Mouse (Mus musculus): ENCODE measurements around the gene Myo5c.

The Myo5c gene

GRCm38 (mm10) chr9:75280814-75281213 is 49.0 kb downstream of the Myo5c start:
- DNase-seq (ENCODE audit: low spot score), result peak; percentile 67

- DNase-seq (ENCODE audit: low spot score), result no peak
Observed at GRCm38 (mm10) chr9:75282179-75282578, 50.4 kb downstream of the Myo5c start.

GRCm38 (mm10) chr9:75282830-75283229 is 51.0 kb downstream of the Myo5c start:
- peak; percentile 80 for DNase-seq (ENCODE audit: low spot score)

- no peak for DNase-seq (ENCODE audit: low spot score)
Observed at GRCm38 (mm10) chr9:75283636-75284035, 51.8 kb downstream of the Myo5c start.

GRCm38 (mm10) chr9:75285363-75285762 is 53.5 kb downstream of the Myo5c start:
- DNase-seq (ENCODE audit: low spot score), result no peak

GRCm38 (mm10) chr9:75287636-75288035 is 55.8 kb downstream of the Myo5c start:
- no peak for DNase-seq (ENCODE audit: low spot score)

- no peak for DNase-seq (ENCODE audit: low spot score)
Observed at GRCm38 (mm10) chr9:75289545-75289944, 57.7 kb downstream of the Myo5c start.

- DNase-seq (ENCODE audit: low spot score), result peak; percentile 34
Observed at GRCm38 (mm10) chr9:75299342-75299741, 67.5 kb downstream of the Myo5c start.

- no peak for DNase-seq (ENCODE audit: low spot score)
Observed at GRCm38 (mm10) chr9:75303033-75303432, 71.2 kb downstream of the Myo5c start.

- no peak for DNase-seq (ENCODE audit: low spot score)
Observed at GRCm38 (mm10) chr9:75303701-75304261, 72.0 kb downstream of the Myo5c start.

GRCm38 (mm10) chr9:75304286-75304685 is 72.5 kb downstream of the Myo5c start:
- DNase-seq (ENCODE audit: low spot score), result no peak

GRCm38 (mm10) chr9:75306126-75306898 is 74.5 kb downstream of the Myo5c start, which contains the start of gene Gnb5:
Gene Gnb5 (plus strand): TSS chr9:75306288.
- DNase-seq (ENCODE audit: low spot score), result no peak

GRCm38 (mm10) chr9:75307015-75307414 is 75.2 kb downstream of the Myo5c start:
- DNase-seq (ENCODE audit: low spot score), result no peak

- DNase-seq (ENCODE audit: low spot score), result no peak
Observed at GRCm38 (mm10) chr9:75308621-75309020, 76.8 kb downstream of the Myo5c start.

- peak; percentile 75 for DNase-seq (ENCODE audit: low spot score)
Observed at GRCm38 (mm10) chr9:75312008-75312407, 80.2 kb downstream of the Myo5c start.

- DNase-seq (ENCODE audit: low spot score), result peak; percentile 46
Observed at GRCm38 (mm10) chr9:75313138-75313831, 81.5 kb downstream of the Myo5c start.

- peak; percentile 83 for DNase-seq (ENCODE audit: low spot score)
Observed at GRCm38 (mm10) chr9:75313832-75314516, 82.2 kb downstream of the Myo5c start.

- no peak for DNase-seq (ENCODE audit: low spot score)
Observed at GRCm38 (mm10) chr9:75314517-75315105, 82.8 kb downstream of the Myo5c start.

GRCm38 (mm10) chr9:75315238-75315637 is 83.4 kb downstream of the Myo5c start:
- no peak for DNase-seq (ENCODE audit: low spot score)

- DNase-seq (ENCODE audit: low spot score), result no peak
Observed at GRCm38 (mm10) chr9:75316771-75317170, 85.0 kb downstream of the Myo5c start.

GRCm38 (mm10) chr9:75318196-75318595 is 86.4 kb downstream of the Myo5c start:
- no peak for DNase-seq (ENCODE audit: low spot score)

- peak; percentile 20 for DNase-seq (ENCODE audit: low spot score)
Observed at GRCm38 (mm10) chr9:75319365-75319764, 87.5 kb downstream of the Myo5c start.
